Mouse (Mus musculus) T-helper 2 cell (primary cell): ENCODE data around the gene Olfr786.

Experiments used
- in situ Hi-C: fragments of 300-600 bp; cut with MboI, MseI; formaldehyde crosslinking; loops from one replicate; pipeline ENCODE4 v1.15.1; 2025; ENCODE audit warnings: high pct_unique_total_duplicates

Olfr786 gene

DNA sequence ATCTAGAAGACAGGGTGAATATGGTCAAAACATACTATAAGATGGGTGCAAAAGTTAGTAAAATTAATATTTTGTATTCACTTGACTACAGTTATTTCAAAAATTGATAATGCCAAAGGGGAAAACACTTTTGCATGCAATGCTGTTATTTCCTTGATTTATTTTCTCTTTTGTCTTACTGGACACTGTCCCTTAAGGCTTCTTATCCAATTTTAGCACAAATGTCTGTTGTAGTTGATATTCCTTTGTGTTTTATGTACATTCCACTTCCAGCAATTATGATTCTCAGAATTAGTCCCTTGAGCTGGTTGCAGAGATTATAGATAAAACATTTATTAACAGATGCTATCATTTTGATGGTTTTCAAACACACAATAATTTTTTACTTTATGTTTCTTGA lies at the start of gene Olfr786:
TSS of gene Olfr786 (plus strand) at position 301 of the 400 bp plus-strand sequence.
- in situ Hi-C loops: no loop called here

DNA sequence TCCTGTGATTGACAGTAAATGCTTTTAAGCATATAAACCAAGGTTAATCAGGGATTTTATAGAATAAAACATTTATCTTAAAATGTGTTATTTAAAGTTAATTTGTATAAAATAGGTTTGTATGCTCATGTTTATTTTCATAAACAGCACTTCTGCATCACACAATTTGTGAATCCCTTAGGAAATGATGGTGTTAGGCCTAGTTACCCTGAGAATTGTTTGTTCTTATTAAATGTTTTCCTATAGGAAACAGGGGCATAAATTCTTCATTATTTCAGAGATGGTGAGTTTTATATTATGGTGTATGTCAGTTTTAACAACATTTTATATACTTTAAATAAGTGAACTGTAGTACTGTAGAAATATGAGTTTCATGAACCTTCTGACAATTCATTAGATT lies 43.3 kb upstream of the Olfr786 start, which contains the start of gene Olfr784:
TSS of gene Olfr784 (plus strand) at position 301 of the 400 bp plus-strand sequence.
- in situ Hi-C loops: no loop called here

DNA sequence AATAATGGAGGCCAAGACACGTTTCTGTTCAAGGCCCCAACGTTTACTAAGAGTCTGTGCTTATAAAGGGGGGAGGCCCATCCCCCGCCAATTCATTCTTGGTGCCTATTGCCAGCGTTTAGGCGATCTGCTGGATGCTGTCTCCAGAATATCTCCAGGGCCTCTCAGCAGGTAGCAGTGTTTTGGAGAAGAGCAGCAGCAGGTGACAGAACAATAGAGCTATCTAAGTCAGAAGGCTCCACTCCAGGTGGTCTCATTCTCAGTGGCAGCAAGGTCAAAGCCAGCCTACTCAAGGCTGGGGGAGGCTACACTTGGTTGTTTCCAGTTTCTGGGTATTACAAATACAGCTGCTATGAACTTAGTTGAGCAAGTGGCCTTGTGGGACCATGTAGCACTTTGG lies 26.2 kb upstream of the Olfr786 start:
- in situ Hi-C loops: no loop called here

DNA sequence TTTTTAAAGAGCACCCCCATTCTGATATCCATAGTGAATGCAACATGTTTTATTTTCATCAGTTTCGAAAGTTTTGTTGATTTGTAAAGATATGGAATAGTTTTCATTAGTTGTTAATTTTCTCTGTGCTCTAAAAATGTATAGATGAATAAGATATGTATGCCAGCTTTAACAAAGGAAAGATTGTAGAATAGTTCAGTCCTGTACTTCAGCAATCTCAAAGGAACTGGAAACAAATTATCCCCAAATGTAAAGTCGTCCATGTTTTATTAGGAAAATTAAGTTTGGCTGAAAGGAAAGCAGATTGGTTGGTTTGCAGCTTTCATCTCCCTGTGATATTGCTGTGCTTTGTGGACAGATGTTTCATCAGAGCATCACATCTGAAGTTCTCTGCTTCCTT lies 22.0 kb upstream of the Olfr786 start, which contains the start of gene Olfr785:
TSS of gene Olfr785 (plus strand) at position 301 of the 400 bp plus-strand sequence.
- in situ Hi-C loops: no loop called here

DNA sequence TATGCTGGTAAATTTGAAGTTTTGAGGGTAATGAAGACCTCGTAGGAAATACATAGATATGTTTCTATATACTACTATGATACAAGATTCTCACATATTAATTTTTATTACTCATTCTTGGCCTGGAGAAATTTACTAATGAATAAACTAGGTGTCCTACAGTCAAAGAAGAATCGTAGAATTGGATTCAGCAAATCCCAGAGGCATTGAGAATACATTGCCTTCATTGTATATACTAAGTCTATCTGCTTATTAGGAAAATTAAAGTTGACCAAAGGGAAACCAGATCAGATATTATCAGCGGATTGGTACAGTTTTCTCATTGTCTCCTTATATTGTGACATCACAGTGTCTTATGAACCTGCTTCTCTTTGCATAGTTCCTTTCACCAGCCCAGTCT lies 34.5 kb downstream of the Olfr786 start, which contains the start of gene Olfr787:
TSS of gene Olfr787 (plus strand) at position 301 of the 400 bp plus-strand sequence.
- in situ Hi-C loops: no loop called here

DNA sequence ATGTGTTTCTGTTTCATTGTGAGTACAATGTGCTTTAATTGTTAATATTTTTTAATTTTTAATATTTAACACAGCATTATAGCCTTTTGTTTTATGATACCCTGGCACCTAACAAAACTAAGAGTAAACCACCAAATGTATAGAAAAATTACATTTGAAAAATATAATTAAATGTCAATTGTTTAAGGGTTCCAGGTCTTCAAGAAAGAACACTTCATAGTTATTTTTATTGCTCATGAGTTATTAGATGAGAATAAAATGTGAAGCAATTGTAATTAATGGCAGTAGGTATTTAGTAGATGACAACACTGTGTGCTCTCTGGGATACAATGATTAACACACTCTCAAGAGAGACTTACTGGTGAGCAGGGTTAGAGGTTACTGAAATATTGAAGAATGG lies 43.6 kb downstream of the Olfr786 start, which contains the start of gene Olfr788:
TSS of gene Olfr788 (plus strand) at position 301 of the 400 bp plus-strand sequence.
- in situ Hi-C loops: no loop called here

DNA sequence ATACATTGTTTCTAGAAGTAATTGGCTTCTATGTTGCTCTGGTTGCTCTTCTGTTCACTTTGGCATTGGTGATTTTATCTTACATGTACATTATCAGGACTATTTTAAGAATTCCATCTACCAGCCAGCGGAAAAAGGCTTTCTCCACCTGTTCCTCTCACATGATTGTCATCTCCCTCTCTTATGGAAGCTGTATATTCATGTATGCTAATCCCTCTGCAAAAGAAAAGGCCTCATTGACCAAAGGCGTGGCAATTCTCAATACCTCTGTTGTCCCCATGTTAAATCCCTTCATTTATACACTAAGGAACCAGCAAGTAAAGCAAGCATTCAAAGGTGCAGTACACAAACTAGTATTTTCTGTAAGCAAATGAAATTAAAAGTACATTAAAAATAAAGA lies 46.1 kb downstream of the Olfr786 start:
- in situ Hi-C loops: no loop called here

DNA sequence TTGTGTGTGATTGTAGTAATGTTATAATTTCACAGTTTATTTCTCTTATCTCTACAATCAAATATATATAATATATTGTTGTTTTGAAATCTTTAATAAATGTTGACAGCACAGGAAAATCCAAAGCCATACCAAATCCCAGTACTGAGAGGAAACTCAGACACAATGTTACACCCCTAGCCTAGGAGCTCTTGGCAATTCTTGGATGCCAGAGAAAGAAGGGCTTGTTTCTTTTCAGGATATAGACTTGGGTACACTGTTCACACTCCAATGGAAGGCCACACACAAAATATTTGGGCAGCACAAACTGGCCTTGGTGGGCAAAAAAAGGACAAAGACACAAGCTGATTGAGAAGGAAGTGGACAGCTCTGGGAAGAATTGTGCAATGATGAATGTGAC lies 46.6 kb downstream of the Olfr786 start:
- in situ Hi-C loops: no loop called here

DNA sequence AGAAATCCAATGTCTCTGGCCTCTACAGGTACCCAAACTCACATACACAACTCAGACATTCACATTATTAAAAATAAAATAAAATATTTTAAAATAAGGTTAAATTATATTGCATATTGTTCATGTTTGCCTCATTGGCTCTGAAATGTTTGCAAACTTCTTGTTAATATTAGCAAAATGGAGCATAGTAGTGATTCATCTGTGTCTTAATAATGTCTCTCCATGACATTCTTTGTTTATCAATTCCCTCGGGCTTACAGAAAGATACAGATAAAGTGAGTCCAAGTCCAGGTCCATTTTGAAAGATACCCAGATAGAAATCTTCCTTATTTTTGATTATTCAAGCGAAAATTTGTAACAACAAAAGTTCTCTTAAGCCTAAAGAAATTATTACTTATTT lies 57.3 kb downstream of the Olfr786 start, which contains the start of gene Olfr789:
TSS of gene Olfr789 (plus strand) at position 301 of the 400 bp plus-strand sequence.
- in situ Hi-C loops: no loop called here
